Mouse (Mus musculus) heart, postnatal 25 days (tissue): ENCODE measurements around the gene Tmem163. TPM values are rescaled to one million over a fixed set of nuclear protein-coding genes. Genes with fewer than 3 reads are reported as not detected.

Experiments used
- DNase-seq: peaks from one replicate; pipeline ENCODE4 v3.0.0; 2022; ENCODE audit warnings: low spot score
- intact Hi-C: fragments of 180-260 bp; cut with DNase I; formaldehyde crosslinking; loops from one replicate; pipeline ENCODE4 v1.15.1; 2025
- total RNA-seq, 2 experiments: library from RNA; stranded (reverse); gene quantifications; 2 replicates each; pipeline ENCODE4 v1.2.3; 2021

The Tmem163 gene
- total RNA-seq, 2 experiments from 2014 or later, result 8.3 to 12.1 TPM

DNA sequence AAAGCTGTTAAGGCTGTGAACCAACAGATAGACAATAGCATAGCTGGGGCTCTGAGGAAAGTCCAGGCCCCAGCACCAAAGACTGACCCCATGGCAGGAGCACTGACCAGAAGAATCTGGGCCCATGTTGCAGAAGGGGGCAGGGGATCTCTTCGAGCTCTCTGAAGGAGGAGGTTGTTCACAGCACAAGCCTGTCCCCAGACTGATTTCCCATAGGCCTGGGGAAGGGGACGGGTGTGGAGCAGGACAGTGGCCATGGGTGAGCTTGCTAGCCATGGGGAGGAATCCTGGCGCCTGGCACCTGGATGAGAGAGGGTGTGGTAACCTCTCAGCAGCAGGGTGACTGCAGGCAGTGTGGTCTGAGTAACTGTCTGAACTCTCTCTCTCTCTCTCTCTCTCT is 103.2 kb downstream of the Tmem163 start:
- no peak for DNase-seq
- intact Hi-C loops, result no loop called here

GRCm38 (mm10) chr1:127575692-127576091 is 103.7 kb downstream of the Tmem163 start:
- intact Hi-C loops, result no loop called here
- no peak for DNase-seq

DNA sequence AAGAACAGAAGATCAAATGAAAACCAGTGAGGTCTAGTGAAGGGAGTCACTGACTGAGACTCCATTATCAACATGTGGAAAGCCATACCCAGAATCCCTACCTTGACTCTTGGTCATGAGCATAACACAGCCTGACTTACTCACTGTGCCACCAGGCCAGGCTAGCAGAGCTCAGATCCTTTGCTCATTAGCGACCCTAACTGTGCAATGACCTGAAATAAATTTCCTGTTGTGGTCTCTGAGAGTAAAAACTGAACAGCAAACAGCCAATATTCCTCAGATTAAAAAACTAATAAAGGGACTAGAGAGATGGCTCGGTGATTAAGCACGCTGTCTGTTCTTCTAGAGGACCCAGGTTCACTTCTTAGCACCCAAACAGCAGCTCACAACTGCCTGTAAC is 106.2 kb downstream of the Tmem163 start:
- intact Hi-C loops, result no loop called here
- no peak for DNase-seq

DNA sequence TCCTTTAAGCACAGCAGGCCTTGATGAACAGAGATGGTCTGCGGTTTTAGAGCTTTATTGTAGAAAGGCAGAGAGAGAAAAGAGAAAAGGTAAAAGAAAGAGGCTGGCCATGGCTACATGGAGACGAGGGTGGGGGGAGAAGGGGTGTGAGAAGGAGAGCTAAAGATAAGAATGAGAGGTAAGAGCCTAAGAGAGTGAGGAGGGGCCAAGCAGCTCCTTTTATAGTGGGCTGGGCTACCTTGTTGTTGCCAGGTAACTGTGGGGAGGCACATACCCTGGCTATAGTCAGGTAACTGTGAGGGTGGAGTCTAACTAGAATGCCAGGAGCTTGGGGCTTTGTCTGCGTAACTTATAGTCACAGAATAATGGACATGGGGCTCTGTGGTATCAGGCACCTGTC is 110.7 kb downstream of the Tmem163 start:
- intact Hi-C loops, result no loop called here
- no peak for DNase-seq

DNA sequence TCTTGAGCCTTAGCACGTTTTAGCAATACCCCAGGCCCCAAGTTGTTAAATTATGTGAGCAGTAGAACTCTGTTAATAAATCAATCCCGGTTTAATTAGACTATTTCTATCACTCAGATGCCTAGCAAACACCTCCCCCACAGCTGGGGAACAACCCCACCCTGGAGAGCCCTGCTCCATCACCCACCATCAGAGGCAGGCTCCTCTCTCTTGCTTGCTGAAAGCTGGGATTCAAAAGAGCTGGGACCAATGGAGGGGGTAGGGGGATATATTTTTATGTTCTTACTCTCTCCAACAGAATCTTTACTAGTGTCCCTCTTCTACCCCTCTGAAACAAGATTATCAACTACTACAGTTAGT is 122.9 kb downstream of the Tmem163 start:
- intact Hi-C loops, result no loop called here
- DNase-seq, result no peak

DNA sequence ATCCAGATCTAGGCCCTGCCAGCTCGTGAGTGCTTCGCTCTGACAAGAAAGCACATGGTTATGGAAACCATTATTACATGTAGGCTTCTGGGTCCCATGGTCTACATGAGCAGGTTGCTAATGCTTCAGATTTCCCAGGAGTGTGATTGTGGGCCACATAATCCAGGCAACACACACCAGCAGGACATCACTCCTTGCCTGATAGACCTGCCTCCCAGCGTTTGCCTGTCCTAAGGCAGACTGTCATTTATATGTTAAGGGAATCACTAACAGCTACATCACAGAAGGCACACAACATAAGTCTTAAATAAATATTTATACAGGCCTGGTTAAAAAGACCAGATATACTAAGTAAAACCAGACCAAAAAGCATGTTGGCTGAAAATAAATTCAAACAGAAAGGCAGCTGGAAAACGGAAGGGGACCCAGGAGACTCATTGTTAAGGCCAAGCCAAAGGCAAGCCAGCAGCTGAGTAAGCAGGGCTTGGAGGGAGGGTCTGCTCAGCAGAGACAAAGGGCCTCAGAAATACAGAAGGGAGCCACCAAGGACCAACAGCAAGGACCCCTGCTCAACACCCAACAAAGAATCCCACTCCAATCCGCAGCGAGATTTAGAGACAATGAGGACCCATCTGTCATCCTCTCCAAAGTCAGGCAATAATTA is 123.4 kb downstream of the Tmem163 start:
- no peak for DNase-seq
- intact Hi-C loops, result no loop called here

DNA sequence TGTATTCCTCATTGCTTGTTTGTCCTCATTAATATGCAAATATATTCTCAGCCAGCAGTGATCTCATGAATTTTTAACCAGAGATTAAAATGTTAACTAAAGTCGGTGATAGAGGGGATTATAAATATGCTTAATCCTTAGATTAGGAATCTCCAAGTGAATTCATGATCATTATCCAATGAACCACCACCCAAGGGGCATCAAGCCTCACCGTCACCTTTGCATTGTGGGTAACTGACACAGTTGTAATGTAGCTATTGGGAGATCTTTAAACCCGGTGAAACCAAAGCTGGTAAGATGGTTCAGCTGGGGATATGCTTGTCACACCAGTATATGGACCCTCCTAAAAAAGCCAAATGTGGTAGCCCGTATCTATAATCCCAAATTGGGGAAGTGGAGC is 131.3 kb downstream of the Tmem163 start:
- DNase-seq, result no peak
- intact Hi-C loops, result no loop called here

DNA sequence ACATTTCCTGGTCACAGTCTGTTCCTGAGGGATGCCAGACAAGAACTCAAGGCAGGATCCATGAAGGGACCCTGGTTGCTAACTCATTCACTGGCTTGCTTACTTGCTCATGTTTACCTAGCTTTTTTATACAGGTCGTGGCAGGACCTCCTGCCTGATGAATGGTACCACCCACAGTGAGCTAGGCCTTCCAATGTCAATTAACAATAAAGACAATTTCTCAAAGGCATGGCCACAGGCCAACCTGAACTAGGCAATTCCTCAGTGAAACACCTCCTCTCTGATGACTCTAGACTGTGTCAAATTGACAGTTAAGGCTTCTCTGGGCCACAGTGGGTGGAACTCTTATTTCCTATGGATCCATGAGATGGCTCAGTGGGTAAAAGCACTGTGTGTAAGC is 136.6 kb downstream of the Tmem163 start:
- no peak for DNase-seq
- intact Hi-C loops, result no loop called here

- intact Hi-C loops, result no loop called here
- DNase-seq, result no peak
Measured at GRCm38 (mm10) chr1:127541931-127542330, 137.4 kb downstream of the Tmem163 start.

GRCm38 (mm10) chr1:127541522-127541921 is 137.8 kb downstream of the Tmem163 start:
- intact Hi-C loops, result no loop called here
- no peak for DNase-seq

DNA sequence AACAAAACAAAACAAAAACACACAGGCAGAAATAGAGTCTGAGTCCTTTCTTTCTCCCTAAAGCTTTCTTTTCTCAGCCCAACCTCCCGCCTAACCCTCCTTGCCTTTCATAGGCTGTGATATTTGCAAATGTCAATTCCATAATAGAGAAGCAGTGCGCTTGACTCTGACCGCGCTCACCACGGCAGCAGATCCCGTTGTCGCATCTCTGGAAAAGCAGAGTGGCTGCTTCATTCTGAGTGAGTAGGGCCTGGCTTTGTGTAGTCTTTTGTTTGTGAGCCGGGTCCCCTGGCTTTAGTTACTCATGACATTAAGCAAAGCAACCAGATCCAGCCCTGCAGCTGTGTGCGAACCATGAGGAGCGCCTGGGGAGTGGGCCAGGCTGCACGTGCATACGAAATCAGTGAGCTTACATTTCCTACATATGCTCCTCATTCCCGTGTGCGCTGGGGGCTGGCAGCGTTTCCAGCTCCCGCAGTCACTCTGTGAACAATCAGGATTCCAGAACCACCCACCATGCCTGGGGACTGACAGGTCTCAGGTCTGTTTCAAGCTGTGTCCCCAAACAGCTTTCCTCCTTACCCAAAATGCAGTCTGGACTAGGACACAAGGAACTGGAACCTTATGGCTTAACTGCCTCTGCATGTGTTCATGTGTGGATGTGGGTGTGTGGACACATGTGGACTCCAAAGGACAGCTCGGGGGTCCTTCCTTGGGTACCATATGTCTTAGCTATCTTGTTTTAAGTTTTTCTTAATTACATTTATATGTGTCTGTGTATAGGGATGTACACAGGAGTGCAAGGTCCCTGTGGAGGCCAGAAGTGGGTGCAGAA is 141.9 kb downstream of the Tmem163 start:
- intact Hi-C loops, result no loop called here
- DNase-seq, result no peak

GRCm38 (mm10) chr1:127536448-127536847 is 142.9 kb downstream of the Tmem163 start:
- no peak for DNase-seq
- intact Hi-C loops, result no loop called here

- intact Hi-C loops, result no loop called here
- no peak for DNase-seq
Measured at GRCm38 (mm10) chr1:127531723-127532122, 147.6 kb downstream of the Tmem163 start.

DNA sequence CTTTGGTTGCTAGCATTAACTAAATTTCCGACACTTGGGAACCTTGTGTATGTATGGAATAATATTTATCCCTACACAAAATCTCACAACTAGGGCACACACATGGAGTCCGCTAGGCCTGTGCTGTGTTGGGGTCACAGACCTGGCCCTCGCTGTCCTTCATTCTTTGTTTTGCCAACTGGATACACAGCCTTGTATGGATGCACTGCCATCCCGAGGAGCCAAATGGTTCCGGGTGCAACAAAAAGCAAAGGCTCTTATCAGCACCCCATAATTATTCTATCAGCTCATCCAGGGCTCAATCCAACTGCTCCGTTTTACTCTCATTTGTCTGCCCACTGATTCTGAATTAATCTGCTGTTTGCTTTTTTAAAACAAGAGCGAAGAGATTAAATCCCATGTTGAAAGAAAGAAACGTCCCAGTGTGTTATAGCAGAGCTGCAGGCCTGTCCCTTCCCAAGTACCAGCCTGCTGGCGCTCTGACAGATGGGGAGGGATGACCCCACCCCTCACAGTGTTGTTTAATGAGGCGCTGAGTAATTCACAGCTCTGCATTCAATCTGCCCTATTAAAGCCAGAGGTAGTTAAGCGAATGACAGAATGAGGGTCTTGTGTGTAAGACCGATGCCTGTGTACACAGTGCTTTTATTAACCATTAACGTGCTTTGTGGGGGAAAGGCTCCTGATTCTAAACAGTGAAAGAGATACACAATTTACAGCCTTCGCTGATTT is 148.3 kb downstream of the Tmem163 start:
- DNase-seq, result no peak
- intact Hi-C loops, result no loop called here

- intact Hi-C loops, result no loop called here
- no peak for DNase-seq
Measured at GRCm38 (mm10) chr1:127523364-127523763, 156.0 kb downstream of the Tmem163 start.

DNA sequence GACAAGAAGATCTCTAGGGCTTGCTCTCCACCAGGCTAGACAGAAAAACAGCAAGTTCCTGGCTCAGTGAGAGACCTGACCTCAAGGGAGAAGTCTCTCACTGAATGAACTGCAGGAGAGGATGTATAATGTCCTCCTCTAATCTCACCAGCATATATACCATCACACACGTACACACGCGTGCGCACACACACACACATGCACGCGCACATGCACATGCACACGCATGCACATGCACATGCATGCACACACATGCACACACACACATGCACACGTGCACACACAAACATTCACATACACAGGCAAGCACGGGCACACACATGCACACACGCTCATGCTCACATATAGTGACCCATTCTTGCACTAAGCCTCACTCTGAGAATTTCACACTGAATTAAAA is 164.5 kb downstream of the Tmem163 start:
- intact Hi-C loops, result no loop called here
- DNase-seq, result no peak

DNA sequence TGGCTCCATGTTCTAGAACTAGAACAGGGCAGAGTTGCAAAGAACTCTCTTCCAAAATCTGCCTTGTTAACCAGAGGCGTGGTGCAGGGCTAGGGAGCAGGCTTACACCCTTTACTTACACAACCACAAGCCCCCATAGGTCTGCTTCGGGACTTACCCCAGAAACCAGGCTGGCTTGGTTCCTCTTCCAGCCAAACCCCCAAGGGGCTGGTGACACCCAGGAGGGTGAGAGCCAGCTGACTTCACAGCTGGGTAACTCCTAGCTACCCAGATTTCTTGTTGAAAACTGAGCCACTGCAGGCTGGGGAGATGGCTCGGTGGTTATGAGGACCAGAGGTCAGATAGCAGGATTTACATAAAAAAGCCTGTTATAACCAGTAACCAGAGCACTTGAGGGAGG is 164.9 kb downstream of the Tmem163 start:
- intact Hi-C loops, result no loop called here
- DNase-seq, result no peak

DNA sequence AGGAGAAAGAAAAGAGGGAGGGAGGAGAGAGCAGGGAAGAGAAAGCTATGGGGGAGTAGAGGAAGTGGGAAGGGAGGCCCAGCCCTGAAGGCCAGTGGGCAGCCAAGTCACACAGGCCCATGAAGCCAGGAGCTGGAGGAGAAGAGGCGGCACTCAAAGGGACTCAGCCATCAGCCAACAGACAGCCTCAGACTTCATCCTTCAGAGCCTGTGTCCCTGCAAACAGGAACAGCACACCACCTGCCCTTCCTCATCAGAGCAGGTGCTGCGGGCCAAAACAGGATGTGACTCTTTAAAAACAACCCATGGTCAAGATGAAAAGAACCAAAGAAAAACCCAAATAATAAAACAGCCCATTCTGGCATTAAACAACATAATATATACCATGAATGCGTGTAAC is 165.7 kb downstream of the Tmem163 start:
- no peak for DNase-seq
- intact Hi-C loops, result no loop called here

- DNase-seq, result no peak
Measured at GRCm38 (mm10) chr1:127513140-127513539, 166.2 kb downstream of the Tmem163 start.

GRCm38 (mm10) chr1:127512709-127513108 is 166.6 kb downstream of the Tmem163 start:
- DNase-seq, result no peak
- intact Hi-C loops, result no loop called here

More at GRCm38 (mm10) chr1:127513140-127513539, 166.2 kb downstream of the Tmem163 start:
- intact Hi-C loops, result no loop called here

GRCm38 (mm10) chr1:127511362-127511761 is 168.0 kb downstream of the Tmem163 start:
- DNase-seq, result no peak
- intact Hi-C loops, result no loop called here
